Mouse (Mus musculus) brain, embryonic 14.5 days (tissue): Measurements from ENCODE around the gene Tmem179.

Experiments
- CTCF ChIP-seq: fragments of 200-500 bp; IDR thresholded peaks from 2 replicates; pipeline ENCODE4 v1.5.1; 2012; ENCODE audit warnings: inconsistent platforms, mild to moderate bottlenecking, moderate library complexity, borderline replicate concordance; ENCODE audit not compliant: insufficient read depth, insufficient read length; ENCODE audit errors: extremely low read depth
- POLR2A ChIP-seq: fragments of 200-500 bp; IDR thresholded peaks from 2 replicates; pipeline ENCODE4 v1.6.1; 2012; ENCODE audit warnings: mild to moderate bottlenecking, inconsistent platforms, borderline replicate concordance; ENCODE audit not compliant: poor library complexity, insufficient read depth, insufficient read length, severe bottlenecking; ENCODE audit errors: extremely low read depth

- TF ChIP-seq CTCF (no peak), POLR2A (no peak)
These were observed 52.0 kb downstream of the Tmem179 start for GRCm38 (mm10) chr12:112464516-112464915.
